Mouse (Mus musculus) urinary bladder, postnatal 25 days (tissue): Measurements from ENCODE around the gene Kctd21.
A peak's percentile ranks its signal among the peaks of the same experiment; 100 is the strongest.

ENCODE experiments used
- DNase-seq: peaks from one replicate; pipeline ENCODE4 v3.0.0; 2022; ENCODE audit warnings: low spot score

Kctd21 gene

GRCm38 (mm10) chr7:97331726-97332666 is at the start of gene Kctd21, which contains the start of gene Usp35:
TSS of gene Kctd21 (plus strand) at chr7:97332327.
TSS of gene Usp35 (minus strand) at chr7:97332020.
- peak; percentile 86 for DNase-seq

- DNase-seq, result no peak
These were observed 35.1 kb upstream of the Kctd21 start for GRCm38 (mm10) chr7:97296986-97297385.

- DNase-seq, result peak; percentile 45
These were observed 34.7 kb upstream of the Kctd21 start for GRCm38 (mm10) chr7:97297466-97297865.

- no peak for DNase-seq
These were observed 33.8 kb upstream of the Kctd21 start for GRCm38 (mm10) chr7:97298279-97298678.

DNA sequence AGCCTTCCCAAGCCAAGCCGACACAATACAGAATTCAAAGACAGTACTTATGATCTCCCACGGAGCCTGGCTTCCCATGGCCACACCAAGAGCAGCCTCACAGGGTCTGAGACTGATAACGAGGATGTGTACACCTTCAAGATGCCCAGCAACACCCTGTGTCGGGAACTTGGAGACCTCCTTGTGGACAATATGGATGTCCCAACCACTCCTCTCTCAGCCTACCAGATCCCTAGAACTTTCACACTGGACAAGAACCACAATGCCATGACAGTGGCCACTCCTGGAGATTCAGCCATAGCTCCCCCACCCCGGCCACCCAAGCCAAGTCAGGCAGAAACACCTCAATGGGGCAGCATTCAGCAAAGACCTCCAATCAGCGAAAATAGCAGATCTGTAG is 33.2 kb upstream of the Kctd21 start:
- no peak for DNase-seq

GRCm38 (mm10) chr7:97300914-97301313 is 31.2 kb upstream of the Kctd21 start:
- no peak for DNase-seq

DNA sequence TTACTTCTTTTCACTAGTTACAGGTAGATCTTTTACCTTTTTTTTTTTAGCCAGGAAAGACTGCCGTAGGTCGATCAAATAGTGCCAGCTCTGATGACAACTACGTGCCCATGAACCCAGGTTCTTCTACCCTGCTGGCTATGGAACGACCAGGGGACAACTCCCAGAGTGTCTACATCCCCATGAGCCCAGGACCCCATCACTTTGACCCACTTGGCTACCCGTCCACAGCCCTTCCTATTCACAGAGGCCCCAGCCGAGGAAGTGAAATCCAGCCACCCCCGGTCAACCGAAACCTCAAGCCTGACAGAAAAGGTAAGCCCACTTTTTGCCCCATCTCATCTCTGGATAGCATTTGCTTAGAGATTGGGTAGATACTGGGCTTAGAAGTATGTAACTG is 30.8 kb upstream of the Kctd21 start:
- no peak for DNase-seq

GRCm38 (mm10) chr7:97302261-97302660 is 29.9 kb upstream of the Kctd21 start:
- DNase-seq, result no peak

- no peak for DNase-seq
These were observed 29.3 kb upstream of the Kctd21 start for GRCm38 (mm10) chr7:97302876-97303275.

DNA sequence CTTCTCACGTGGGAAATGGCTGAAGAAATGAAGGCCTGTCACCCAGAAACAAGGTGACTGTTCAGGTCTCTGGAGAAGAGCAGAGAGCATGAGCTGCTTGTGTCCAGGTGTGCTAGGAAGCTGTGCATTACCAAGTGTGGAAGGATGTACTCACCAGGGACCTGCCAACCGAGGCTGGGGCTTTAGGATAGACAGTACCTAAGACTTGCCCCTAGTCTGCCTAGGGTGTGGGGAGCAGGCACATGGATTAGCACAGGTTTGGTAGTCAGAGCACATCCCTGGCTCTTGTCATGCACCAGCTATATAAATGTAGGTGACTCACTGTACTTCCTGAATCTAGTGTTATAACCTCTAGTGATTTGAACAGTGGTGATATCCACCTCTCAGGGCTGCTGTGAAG is 28.5 kb upstream of the Kctd21 start:
- no peak for DNase-seq

DNA sequence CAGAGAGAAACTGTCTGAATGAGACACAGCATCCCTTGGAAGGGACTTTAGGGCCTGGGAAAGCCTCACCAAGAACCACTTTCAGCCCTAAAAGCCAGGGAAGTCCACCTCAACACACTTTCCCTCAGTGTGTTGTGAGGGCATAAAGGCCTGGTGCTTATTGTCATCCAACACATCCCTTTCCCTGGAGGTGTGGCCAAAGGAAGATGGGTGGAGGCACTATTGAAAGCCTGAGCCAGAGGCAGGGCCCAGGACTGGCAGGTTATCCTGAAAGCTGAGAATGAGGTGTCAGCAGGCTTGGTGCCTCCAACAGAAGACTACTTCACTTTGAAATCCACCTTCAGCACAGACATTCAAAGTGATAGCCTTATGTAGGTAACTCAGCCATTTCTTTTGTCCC is 27.7 kb upstream of the Kctd21 start:
- no peak for DNase-seq

DNA sequence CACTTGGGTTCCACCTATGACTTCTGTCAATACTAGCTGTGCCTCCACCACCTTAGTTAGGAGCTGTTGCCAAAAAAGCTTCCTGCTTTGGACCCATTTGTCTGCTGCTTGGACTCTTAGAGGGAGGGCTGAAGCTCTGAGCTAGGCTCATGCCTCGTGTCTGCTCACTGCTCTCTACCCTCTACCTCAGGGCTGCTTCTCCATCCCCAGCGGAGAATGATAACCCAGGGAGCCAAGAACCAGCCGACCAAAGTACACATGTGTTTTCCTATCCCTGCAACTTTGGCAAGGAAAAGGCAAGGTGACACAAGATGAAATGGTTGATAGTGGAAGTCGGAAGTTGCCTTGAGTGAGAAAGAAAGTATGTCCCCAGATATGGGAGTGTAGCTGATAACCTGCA is 26.9 kb upstream of the Kctd21 start:
- DNase-seq, result no peak

GRCm38 (mm10) chr7:97306813-97307212 is 25.3 kb upstream of the Kctd21 start:
- DNase-seq, result peak; percentile 1

DNA sequence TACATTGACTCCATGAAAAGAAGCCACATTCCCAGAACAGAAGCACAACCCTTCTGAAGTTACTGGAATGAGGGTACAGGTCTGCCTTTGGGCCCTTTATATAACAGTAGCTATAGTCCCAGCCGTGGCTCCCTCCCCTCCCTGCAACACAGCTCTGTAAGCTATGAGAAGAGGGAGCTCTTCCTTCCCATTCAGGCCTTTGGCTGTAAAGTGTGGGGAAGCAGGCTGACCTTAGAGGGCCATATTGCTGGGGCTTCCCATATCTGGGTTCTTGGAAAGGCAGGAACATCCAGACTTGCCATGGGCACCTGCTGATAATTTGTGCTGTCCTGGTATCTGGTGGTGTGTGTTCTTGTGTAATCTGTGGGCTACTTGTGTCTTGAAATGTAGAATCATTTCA is 24.6 kb upstream of the Kctd21 start:
- no peak for DNase-seq

- no peak for DNase-seq
These were observed 22.4 kb upstream of the Kctd21 start for GRCm38 (mm10) chr7:97309461-97310340.

GRCm38 (mm10) chr7:97310341-97310635 is 21.8 kb upstream of the Kctd21 start:
- DNase-seq, result no peak

DNA sequence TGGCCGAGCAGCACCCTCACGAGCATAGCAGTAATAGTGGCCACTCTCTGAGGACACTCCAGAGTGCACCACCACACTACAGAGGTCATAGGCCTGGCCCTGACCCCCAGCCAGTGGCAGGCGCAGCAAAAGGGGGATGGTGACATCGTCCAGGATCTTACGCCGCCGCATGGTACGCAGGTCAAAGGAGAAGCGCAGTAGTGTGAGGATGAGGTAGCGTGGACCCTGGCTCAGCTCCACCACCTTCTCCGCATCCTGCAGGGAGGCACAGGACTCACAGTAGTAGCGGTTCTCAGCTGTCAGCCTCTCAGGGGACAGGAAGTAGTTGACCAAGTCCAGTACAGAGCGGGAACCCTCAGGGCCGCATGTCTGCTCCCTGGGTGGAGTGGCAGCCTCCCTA is 20.5 kb upstream of the Kctd21 start:
- no peak for DNase-seq

DNA sequence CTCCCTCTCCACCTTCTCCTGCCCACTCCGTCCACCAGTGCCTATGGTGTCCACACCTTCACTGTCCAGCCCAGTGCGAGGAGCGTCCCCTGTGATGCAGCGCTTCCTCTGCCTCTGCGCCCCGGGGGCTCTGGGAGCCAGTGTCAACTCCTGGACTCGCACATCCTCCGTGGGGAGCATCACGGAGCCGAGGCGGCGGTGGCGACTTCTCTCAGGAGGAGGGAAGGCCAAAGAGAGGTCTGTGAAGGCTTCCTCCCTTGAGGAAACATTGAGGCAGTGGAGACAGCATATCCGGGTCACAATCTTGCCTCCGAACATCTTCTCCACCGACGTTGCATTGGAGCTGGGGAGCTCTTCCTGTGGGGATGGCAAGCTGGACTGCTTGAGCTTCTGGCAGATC is 19.9 kb upstream of the Kctd21 start:
- no peak for DNase-seq

- DNase-seq, result no peak
These were observed 19.3 kb upstream of the Kctd21 start for GRCm38 (mm10) chr7:97312856-97313255.

DNA sequence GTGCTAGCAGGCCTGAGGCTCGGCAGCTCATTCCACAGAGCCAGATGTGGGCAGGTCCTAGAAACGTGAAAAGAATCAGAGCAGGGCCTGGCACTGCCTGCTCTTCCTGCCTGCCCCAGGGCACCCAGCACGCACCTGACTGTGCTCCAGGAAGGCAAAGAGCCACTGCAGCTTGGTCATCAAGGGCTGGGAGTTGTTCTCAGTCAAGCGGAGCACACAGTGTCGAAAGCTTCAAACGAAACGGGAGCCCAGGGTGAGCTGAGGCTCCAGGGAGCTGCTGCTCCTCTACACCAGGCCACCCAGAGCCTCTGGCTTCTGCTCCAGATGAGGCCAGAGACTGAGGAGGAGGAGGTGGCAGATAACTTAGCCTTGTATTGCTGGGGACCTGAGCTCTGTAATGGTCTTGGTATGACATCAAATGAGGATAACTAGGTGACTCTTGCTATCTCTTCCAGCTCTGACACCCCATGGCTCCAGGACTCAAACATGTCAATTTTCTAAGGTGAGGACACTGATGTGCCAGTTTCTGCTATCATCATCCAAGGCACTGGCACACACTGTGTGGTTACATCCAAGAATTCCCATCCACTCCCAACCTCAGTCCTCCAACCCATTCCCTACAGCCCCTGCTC is 18.6 kb upstream of the Kctd21 start:
- DNase-seq, result no peak

GRCm38 (mm10) chr7:97314646-97315045 is 17.5 kb upstream of the Kctd21 start:
- DNase-seq, result no peak

GRCm38 (mm10) chr7:97315656-97316055 is 16.5 kb upstream of the Kctd21 start:
- DNase-seq, result no peak

DNA sequence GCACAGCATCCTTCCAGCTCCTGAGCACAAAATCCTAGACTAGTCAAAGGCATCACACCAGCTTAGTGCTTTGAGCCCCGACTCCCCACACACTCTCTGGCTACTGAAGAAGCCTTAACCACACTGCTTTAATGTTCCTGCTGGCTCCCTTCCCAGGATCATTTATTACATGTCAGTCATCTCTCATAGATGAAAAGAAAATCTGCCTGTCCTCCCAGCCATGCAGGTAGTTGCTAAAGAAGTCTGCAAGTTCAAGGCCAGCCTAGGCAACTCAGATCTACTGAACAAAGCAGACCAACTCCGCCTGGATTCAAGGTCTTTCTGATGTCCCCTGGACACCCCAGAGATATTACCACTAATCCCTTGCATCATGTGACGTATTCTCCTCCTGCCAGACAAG is 14.4 kb upstream of the Kctd21 start:
- DNase-seq, result no peak
